Mouse (Mus musculus): ENCODE measurements around the gene Pgs1. TPM values are rescaled to one million over a fixed set of nuclear protein-coding genes. Genes with fewer than 3 reads are reported as not detected.

Pgs1 gene
- polyA plus RNA-seq, 1 experiment = 44.8 TPM

- DNase-seq (ENCODE audit: low read depth) = no peak
These were observed 14.6 kb downstream of the Pgs1 start for GRCm38 (mm10) chr11:118000565-118001215.

GRCm38 (mm10) chr11:118003176-118003575, 17.1 kb downstream of the Pgs1 start:
- DNase-seq (ENCODE audit: low read depth) = no peak

- no peak for DNase-seq (ENCODE audit: low read depth)
These were observed 17.6 kb downstream of the Pgs1 start for GRCm38 (mm10) chr11:118003718-118004117.

- no peak for DNase-seq (ENCODE audit: low read depth)
These were observed 18.1 kb downstream of the Pgs1 start for GRCm38 (mm10) chr11:118004217-118004616.

- peak; percentile 90 for DNase-seq (ENCODE audit: low read depth)
These were observed 21.5 kb downstream of the Pgs1 start for GRCm38 (mm10) chr11:118007460-118008143.

GRCm38 (mm10) chr11:118008144-118008805, 22.2 kb downstream of the Pgs1 start:
- DNase-seq (ENCODE audit: low read depth) = no peak

- DNase-seq (ENCODE audit: low read depth) = no peak
These were observed 22.8 kb downstream of the Pgs1 start for GRCm38 (mm10) chr11:118008843-118009242.

GRCm38 (mm10) chr11:118009865-118010571, 23.9 kb downstream of the Pgs1 start:
- DNase-seq (ENCODE audit: low read depth) = no peak

- no peak for DNase-seq (ENCODE audit: low read depth)
These were observed 26.5 kb downstream of the Pgs1 start for GRCm38 (mm10) chr11:118012595-118012994.

- DNase-seq (ENCODE audit: low read depth) = no peak
These were observed 27.2 kb downstream of the Pgs1 start for GRCm38 (mm10) chr11:118013339-118013738.

GRCm38 (mm10) chr11:118014391-118014995, 28.4 kb downstream of the Pgs1 start:
- DNase-seq (ENCODE audit: low read depth) = no peak

- DNase-seq (ENCODE audit: low read depth) = no peak
These were observed 29.5 kb downstream of the Pgs1 start for GRCm38 (mm10) chr11:118015381-118016145.

GRCm38 (mm10) chr11:118018328-118018727, 32.2 kb downstream of the Pgs1 start:
- DNase-seq (ENCODE audit: low read depth) = no peak

- no peak for DNase-seq (ENCODE audit: low read depth)
These were observed 35.7 kb downstream of the Pgs1 start for GRCm38 (mm10) chr11:118021806-118022205.

- no peak for DNase-seq (ENCODE audit: low read depth)
These were observed 37.4 kb downstream of the Pgs1 start for GRCm38 (mm10) chr11:118023475-118023874.

- no peak for DNase-seq (ENCODE audit: low read depth)
These were observed 38.0 kb downstream of the Pgs1 start for GRCm38 (mm10) chr11:118024111-118024510.

GRCm38 (mm10) chr11:118029170-118029569, 43.1 kb downstream of the Pgs1 start:
- DNase-seq (ENCODE audit: low read depth) = no peak

- no peak for DNase-seq (ENCODE audit: low read depth)
These were observed 45.0 kb downstream of the Pgs1 start for GRCm38 (mm10) chr11:118031134-118031533.

GRCm38 (mm10) chr11:118034395-118034794, 48.3 kb downstream of the Pgs1 start:
- no peak for DNase-seq (ENCODE audit: low read depth)

- no peak for DNase-seq (ENCODE audit: low read depth)
These were observed 49.0 kb downstream of the Pgs1 start for GRCm38 (mm10) chr11:118035068-118035467.

- no peak for DNase-seq (ENCODE audit: low read depth)
These were observed 56.7 kb downstream of the Pgs1 start for GRCm38 (mm10) chr11:118042791-118043190.
